Mouse (Mus musculus) left cerebral cortex, adult 2 months (tissue): Measurements from ENCODE around the gene Ascc1. TPM values are rescaled to one million over a fixed set of nuclear protein-coding genes. Genes with fewer than 3 reads are reported as not detected.

Experiments used
- DNase-seq, 2 experiments: peaks; one replicate each; pipeline ENCODE4 v3.0.0; 2021 to 2022; ENCODE audit warnings: low spot score in 2 of 2, mixed read lengths in 1 of 2; ENCODE audit errors: extremely low spot score in 1 of 2
- H3K27ac ChIP-seq: fragments of 200-600 bp; 2 replicates; pipeline ENCODE4 v1.8.1; 2022
- H3K4me3 ChIP-seq: fragments of 200-600 bp; 2 replicates; pipeline ENCODE4 v1.8.1; 2022
- CTCF ChIP-seq: fragments of 200-600 bp; IDR thresholded peaks from 2 replicates; pipeline ENCODE4 v1.8.1; 2022; ENCODE audit warnings: antibody characterized with exemption, mild to moderate bottlenecking, moderate library complexity
- intact Hi-C: fragments of 180-260 bp; cut with DNase I; formaldehyde crosslinking; loops from one replicate; pipeline ENCODE4 v1.15.1; 2025
- total RNA-seq, 2 experiments: library from RNA; stranded (reverse); gene quantifications; 2 replicates each; pipeline ENCODE4 v1.2.3; 2021

Gene Ascc1
- total RNA-seq, 2 experiments from 2014 or later = 13.2 to 15.1 TPM

DNA sequence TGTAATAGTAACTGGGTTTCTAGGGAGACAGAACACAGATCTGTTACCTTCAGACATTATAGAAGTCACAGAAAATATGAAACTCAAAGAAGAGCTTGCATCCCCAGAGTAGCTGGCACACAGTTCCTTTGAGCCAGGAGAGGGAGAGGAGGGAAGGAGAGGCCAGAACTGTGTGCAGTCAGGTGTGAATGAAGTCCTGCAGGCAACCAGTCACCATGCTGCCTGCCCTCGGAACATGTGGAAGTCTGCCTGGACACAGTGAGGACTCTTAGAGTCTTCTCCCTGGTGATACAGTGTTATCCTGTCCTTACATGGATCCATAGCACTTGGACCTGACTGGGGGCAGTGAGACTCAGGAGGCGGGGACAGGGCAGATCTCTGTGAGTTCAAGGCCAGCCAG lies 89.7 kb downstream of the Ascc1 start:
- no peak for DNase-seq
- intact Hi-C loops = no loop called here
- TF ChIP-seq CTCF = no peak
- Histone ChIP-seq H3K27ac (no peak overlapping the region), H3K4me3 (no peak overlapping the region)

DNA sequence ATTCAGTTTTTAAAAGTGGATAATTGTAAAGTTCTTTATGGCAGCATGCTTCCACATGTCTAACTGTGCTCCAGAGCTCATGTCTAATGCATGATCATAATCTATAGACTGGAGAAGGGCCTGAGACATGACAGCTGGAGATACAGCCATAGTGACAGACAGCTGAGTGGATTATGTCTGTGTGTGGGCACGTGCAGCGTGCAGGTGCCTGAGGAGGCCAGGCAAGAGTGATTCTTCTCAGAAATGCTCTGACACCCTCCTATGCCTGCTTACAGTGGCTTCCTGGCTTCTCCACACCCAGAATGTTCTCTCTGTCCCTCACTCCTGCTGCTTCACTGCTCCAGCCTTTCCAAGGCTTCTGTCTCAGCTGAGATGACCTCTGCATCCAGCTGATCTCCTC lies 91.1 kb downstream of the Ascc1 start:
- TF ChIP-seq CTCF = no peak
- intact Hi-C loops = no loop called here
- Histone ChIP-seq H3K27ac (no peak overlapping the region), H3K4me3 (no peak overlapping the region)
- no peak for DNase-seq

DNA sequence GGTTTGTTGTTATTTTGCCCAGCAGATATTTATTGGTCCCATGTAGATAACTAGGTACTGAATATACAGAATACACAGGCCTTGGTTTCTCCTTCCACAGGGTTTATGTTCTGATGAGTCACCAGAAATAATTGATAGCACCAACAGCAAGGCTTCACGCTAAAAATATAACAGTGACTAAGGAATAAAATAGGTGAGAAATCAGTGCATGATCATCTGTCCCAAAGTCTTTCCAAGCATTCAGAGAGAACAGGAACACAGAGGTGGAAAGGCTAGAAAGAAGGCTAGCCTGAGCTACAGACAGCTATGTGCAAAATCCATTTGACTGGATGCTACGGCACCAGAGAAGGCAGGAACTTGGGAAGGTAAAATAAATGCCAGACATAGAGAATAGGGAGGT lies 93.0 kb downstream of the Ascc1 start:
- no peak overlapping the region for H3K27ac ChIP-seq
- no peak for TF ChIP-seq CTCF
- intact Hi-C loops = no loop called here
- no peak overlapping the region for H3K4me3 ChIP-seq
- no peak for DNase-seq

DNA sequence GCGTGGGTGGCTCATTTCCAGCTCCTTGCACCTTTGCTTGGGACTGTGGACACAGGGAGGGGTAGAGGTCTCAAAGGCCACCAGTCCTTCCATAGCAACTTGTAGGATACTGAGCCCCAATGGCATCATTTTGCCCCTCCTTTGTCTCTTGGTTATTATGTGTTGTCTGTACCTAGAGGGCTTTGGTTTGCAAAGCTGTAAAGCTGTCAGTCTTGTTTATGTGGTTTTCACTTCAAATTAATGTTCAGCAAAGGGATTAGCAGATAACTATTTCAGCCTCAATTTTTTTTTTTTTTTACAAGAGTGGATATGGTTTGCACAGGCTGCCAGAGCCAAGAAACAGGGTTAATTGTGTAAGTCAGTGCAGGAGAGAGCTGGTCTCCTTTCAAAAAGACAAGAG lies 93.7 kb downstream of the Ascc1 start:
- Histone ChIP-seq H3K4me3 (no peak overlapping the region), H3K27ac (no peak overlapping the region)
- DNase-seq = no peak
- intact Hi-C loops = no loop called here
- TF ChIP-seq CTCF = no peak

DNA sequence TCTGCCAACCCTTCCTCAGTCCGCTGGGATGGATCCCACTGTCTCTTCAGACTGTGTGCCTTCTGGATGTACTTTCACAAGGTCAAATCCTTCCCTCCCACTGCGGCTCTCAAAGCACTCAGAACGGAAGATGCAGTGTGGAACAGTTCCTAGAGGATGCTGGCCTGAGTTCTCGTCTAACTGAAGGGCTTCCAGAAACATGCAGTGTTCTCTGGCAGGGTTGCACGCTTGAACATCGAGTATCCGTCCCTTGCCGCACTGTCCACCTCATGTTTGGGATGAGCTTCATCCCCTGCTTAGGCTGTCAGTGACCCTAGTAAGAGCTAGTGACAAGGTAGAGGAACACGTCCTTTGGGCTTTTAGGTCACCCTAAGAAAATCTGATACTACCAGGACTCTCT lies 94.5 kb downstream of the Ascc1 start:
- no peak for DNase-seq
- TF ChIP-seq CTCF = no peak
- Histone ChIP-seq H3K4me3 (no peak overlapping the region), H3K27ac (no peak overlapping the region)
- intact Hi-C loops = no loop called here

DNA sequence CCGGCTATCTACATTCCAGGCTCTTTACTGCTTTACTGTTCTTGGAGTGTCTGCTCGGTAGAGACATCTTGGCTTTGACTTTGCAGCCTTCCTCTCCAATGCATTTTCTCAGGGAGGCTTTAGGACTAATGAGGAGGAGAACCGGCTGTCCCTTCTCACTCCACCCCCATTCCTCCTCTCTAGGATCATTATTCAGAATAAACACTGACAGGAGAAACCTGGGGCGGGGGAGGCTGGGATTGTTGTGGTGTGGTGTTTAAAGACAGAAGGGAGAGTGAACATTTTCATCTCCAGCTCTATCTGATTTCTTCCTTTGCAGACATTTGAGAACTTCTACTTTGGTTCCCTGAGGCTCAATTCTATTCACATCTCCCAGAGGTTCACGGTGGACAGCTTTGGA lies 95.2 kb downstream of the Ascc1 start:
- intact Hi-C loops = no loop called here
- no peak overlapping the region for H3K27ac ChIP-seq
- no peak for TF ChIP-seq CTCF
- DNase-seq = no peak
- H3K4me3 ChIP-seq = no peak overlapping the region

DNA sequence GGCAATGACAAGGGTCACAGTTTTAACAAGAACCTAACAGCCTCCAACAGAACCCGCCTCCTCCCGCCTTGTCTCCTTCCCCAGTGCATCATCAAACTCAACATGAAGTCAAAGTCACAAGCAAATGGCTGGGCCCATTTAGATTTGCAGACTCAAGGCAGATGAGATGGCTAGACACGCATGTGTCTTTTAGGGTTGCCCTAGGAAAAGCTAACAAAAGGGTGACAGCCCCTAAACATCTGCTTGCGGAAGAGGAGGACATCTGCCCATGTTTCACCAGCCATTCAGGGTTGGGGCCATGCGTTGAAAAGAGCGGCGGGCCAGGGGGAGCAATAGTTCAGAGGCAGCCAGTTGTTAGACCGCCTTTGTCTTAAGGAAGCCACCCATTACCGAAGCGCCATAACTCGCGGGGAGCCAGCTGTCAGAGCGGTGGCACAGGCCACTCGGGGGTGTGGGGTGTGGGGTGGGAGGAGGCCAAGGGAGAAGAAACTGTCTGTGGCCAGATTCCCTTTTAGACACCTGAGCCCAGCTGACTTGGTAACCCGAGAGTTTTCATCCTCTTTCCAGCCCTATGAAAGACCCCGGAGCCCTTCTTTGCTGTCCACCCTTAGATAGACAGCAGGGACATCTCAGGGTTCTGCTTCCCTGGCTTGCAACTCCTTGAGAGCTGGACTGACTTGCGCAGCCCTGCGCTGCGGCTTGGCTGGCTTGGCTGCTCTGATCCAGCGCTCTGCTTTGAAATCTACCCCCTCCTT lies 103.0 kb downstream of the Ascc1 start:
- TF ChIP-seq CTCF = no peak
- no peak for DNase-seq
- Histone ChIP-seq H3K27ac (peak overlapping the region; percentile 99), H3K4me3 (peak overlapping the region; percentile 90)
- intact Hi-C loops = loop anchor here (2.0 to 5.0 kb wide), 3 partner anchors 23 to 208 kb away; partner anchors contain the start of genes Anapc16 and Ascc1

DNA sequence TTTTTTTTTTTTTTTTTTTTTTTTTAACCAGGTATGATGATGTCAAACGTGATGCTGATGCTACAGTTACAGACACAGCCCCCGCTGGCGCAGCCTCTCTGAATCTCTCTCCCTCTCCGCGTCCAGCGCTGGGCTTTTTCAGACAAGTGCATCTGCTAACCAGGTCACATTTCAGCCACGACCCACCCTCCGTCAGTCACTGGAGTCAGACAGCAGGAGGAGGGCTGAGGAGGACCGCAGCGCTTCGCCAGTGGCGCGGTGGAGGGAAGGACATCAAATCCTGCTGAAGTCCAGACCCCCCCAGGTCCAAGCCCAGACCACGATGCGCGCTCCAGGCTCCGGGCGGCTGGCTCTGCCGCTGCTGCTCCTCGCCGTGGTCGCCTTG lies 103.5 kb downstream of the Ascc1 start, which contains the start of gene Spock2:
Gene Spock2, plus strand, starts transcription at position 74 of the 385 bp plus-strand sequence.
- intact Hi-C loops = loop anchor here (2.0 to 5.0 kb wide), 3 partner anchors 23 to 209 kb away; partner anchors contain the start of genes Anapc16 and Ascc1
- TF ChIP-seq CTCF = no peak
- peak; percentile 77 to 79 for DNase-seq
- Histone ChIP-seq H3K27ac (peak within 1 kb of the TSS; percentile 99), H3K4me3 (peak within 1 kb of the TSS; percentile 90)

DNA sequence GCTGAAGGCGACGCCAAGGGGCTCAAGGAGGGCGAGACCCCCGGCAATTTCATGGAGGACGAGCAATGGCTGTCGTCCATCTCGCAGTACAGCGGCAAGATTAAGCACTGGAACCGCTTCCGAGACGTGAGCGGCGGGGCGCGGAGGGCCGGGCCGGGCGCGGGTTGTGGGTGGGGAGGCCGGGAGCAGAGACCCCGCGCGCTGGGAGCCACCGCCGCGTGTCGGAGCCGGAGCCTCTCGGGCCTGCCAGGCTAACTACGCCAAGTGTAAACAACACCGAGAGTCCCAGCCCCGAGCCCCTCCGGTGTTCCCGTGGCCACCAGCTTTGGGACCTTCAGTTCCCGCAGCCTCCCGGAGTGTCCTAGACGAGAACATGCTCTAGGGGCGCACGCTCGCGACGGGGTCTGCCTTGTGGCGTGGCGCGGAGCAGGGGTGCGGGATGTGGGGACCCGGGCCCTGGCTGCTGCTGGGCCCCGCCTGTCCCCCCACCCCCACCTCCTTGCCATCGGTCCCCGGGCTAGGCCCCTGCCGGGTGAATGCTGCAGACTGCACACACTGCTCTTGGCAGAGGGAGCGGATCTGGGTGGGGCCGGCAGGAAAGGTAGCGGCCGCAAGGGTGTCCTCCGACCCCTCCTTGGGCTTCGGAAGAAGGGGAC lies 104.1 kb downstream of the Ascc1 start:
- DNase-seq = peak; percentile 49 to 52
- peak overlapping the region; percentile 99 for H3K27ac ChIP-seq
- TF ChIP-seq CTCF = peak; percentile 40
- intact Hi-C loops = loop anchor here (2.0 to 5.0 kb wide), 3 partner anchors 24 to 209 kb away; partner anchors contain the start of genes Anapc16 and Ascc1
- H3K4me3 ChIP-seq = peak overlapping the region; percentile 90

DNA sequence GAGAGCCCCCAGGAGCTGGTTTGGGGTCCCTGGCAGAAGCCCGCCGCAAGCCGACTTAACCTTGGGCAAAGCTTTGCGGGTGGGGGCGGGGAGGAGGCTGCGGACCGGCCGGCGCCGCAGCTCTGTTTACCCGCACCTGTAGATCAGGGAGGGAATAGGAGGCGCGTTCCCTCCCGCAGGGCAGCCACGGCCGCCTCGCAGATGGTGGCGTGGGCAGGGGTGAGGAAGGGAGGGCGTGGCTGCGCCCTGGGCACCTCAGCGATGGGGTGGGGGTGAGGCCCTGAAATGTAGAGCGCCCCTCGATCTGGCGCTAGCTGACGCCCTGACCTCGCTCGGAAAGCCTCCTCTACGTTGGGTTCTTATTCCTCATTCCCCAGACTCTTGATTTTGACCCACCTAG lies 104.8 kb downstream of the Ascc1 start:
- peak overlapping the region; percentile 99 for H3K27ac ChIP-seq
- peak in 1 of 2 experiments; percentile 62 for DNase-seq
- intact Hi-C loops = loop anchor here (2.0 to 5.0 kb wide), 3 partner anchors 25 to 210 kb away; partner anchors contain the start of genes Anapc16 and Ascc1
- peak overlapping the region; percentile 90 for H3K4me3 ChIP-seq
- no peak for TF ChIP-seq CTCF

DNA sequence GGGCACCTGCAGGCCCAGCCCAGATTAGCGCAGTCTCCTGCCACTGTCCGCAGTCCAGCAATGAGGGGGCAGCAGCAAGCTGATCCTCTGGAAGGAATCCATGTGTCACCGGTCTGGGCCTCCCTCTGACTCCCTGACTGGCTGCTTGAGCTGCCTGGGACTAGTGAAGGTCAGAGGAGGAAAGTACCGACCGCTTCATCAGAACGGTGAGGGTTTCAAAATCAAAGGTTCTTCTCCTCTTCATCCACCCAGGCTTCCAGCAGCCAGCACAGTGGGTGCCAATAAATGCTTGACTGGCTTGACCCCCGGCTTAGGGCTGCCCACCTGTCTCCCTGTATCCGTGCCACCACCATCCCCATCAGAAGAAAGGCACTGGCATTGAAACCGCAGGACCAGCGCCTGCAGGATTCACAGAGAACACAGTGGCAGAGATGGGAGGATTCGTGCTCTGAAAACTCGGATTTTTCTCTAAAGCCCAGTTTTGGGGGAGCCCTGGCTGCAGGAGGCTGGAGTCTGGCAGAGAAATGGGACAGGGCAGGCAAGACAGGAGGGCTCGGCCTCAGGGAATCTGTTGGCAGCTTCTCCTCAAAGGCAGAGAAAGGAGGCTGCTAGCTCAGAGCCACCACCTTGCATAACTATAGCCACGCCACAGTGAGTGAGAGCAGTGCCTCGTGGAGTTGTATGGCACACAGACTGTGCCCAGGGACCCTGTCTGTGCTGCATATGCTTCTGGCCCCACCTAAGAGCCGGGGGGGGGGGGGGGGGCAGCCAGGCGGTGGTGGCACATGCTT lies 105.9 kb downstream of the Ascc1 start:
- Histone ChIP-seq H3K27ac (peak overlapping the region; percentile 99), H3K4me3 (peak overlapping the region; percentile 90)
- no peak for TF ChIP-seq CTCF
- DNase-seq = no peak
- intact Hi-C loops = loop anchor here (5.0 kb wide), 1 partner anchor 211 kb away; no protein-coding TSS in a partner anchor
